Mouse (Mus musculus) ES-Bruce4 (cell line): ENCODE data around the gene Unc93b1. TPM values are rescaled to one million over a fixed set of nuclear protein-coding genes. Genes with fewer than 3 reads are reported as not detected.

Experiments used
- H3K27ac ChIP-seq: 2 replicates; pipeline ENCODE4 v1.5.1; 2012; ENCODE audit warnings: low read length, inconsistent platforms; ENCODE audit not compliant: insufficient read depth
- H3K27me3 ChIP-seq: 2 replicates; pipeline ENCODE4 v1.6.1; 2012; ENCODE audit warnings: mild to moderate bottlenecking, low read length, inconsistent platforms; ENCODE audit not compliant: control insufficient read depth, poor library complexity, insufficient read depth, severe bottlenecking
- H3K36me3 ChIP-seq: 2 replicates; pipeline ENCODE4 v1.6.1; 2012; ENCODE audit warnings: inconsistent platforms, mild to moderate bottlenecking, low read length, moderate library complexity; ENCODE audit not compliant: control insufficient read depth, poor library complexity, insufficient read depth, severe bottlenecking
- H3K4me1 ChIP-seq: one replicate; pipeline ENCODE4 v1.8.1; 2011; ENCODE audit warnings: low read length; ENCODE audit not compliant: control insufficient read depth, insufficient read depth
- H3K4me3 ChIP-seq: 2 replicates; pipeline ENCODE4 v1.5.1; 2011; ENCODE audit warnings: low read depth, mild to moderate bottlenecking, low read length
- H3K9ac ChIP-seq: 2 replicates; pipeline ENCODE4 v1.6.1; 2012; ENCODE audit warnings: low read depth, mild to moderate bottlenecking, inconsistent platforms; ENCODE audit not compliant: poor library complexity, severe bottlenecking
- H3K9me3 ChIP-seq: replicated peaks from 2 replicates; pipeline ENCODE4 v1.6.1; 2012; ENCODE audit warnings: mild to moderate bottlenecking, low read length, inconsistent platforms; ENCODE audit not compliant: control insufficient read depth, poor library complexity, insufficient read depth, severe bottlenecking
- CTCF ChIP-seq: IDR thresholded peaks from one replicate; pipeline ENCODE4 v1.8.1; 2011; ENCODE audit warnings: low read depth, low read length
- EP300 ChIP-seq: IDR thresholded peaks from 2 replicates; pipeline ENCODE4 v1.6.1; 2011; ENCODE audit warnings: low read depth, low read length; ENCODE audit not compliant: insufficient read depth
- POLR2A ChIP-seq: IDR thresholded peaks from one replicate; pipeline ENCODE4 v1.8.1; 2011; ENCODE audit warnings: low read length; ENCODE audit not compliant: insufficient read depth
- polyA plus RNA-seq: library from polyadenylated mRNA; stranded (reverse); fragments of >200 nt; gene quantifications from 2 replicates; pipeline ENCODE4 v1.2.4, GENCODE M21; 2011; ENCODE audit warnings: low read depth; ENCODE audit not compliant: missing spikeins, insufficient read depth, insufficient read length

The Unc93b1 gene
- polyA plus RNA-seq, 1 experiment: 13.5 TPM

DNA sequence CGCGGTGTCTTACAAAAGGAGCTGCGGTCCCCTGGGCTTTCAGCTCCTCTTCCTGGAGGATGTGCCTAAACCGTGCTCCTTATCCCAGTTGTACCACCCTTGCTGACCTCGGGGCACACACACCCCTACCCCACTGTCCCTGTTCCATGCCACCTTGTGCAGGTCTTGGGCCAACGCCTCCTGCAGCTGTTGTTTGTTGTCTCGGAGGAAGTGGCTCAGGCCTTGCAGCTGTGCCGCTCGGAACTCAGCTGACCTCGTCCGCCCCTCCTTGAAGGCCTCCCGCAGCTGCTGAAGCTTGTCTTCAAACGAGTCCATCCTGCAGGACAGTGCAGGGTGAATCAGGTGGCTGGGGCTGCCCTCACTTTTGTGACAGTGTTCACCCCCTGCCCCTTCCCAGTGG is 11.4 kb upstream of the Unc93b1 start:
- H3K9ac ChIP-seq: no peak overlapping the region
- no peaks in the 10 kb centered on the region for H3K36me3 ChIP-seq
- no peak for TF ChIP-seq EP300
- no peak for TF ChIP-seq POLR2A
- no peak for TF ChIP-seq CTCF
- no peaks in the 10 kb centered on the region for H3K9me3 ChIP-seq
- H3K4me3 ChIP-seq: no peak overlapping the region
- no peak overlapping the region for H3K27ac ChIP-seq
- peaks cover 6% of the 10 kb centered on the region for H3K4me1 ChIP-seq
- no peaks in the 10 kb centered on the region for H3K27me3 ChIP-seq

DNA sequence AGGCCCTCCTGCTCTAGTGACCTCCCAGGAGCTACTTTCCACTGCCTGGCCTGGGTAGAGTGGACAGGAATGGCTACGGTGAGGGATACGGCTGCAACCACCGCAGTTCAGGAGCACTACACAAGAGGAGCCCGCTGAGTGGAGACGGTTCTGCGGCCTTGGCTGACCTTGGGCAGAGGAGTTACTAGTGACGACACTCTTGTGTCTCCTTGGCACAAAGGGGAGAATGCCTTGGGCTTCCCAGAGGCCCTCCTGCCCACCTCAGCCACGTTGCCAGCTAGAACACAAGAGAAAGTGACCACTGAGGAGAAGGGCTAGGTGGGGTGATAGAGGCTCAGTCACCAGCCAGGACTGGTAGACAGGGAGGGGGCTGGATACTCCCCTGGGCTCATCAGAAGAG is 10.8 kb upstream of the Unc93b1 start:
- H3K27ac ChIP-seq: no peak overlapping the region

DNA sequence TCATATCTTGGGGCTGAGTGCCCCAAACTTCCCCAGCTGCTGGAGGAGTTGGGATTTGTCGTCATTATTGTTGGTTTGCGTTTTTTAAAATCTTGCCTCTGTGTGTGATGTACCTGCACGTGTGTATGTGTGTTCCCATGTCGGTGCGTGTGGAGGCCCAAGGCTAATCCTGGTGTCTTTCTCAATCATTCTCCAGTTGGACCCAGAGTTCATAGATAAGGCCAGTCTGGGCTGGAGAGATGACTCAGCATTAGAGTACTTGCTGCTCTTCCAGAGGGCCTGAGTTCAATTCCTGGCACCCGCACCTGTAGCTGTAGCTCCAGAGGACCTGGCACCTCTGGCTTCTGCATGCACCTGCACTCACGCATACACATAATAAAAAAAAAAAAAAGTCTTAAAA is 10.1 kb upstream of the Unc93b1 start:
- no peak overlapping the region for H3K27ac ChIP-seq
- no peak overlapping the region for H3K4me3 ChIP-seq
- H3K9ac ChIP-seq: no peak overlapping the region
- H3K27me3 ChIP-seq: no peaks in the 10 kb centered on the region
- H3K36me3 ChIP-seq: no peaks in the 10 kb centered on the region
- no peaks in the 10 kb centered on the region for H3K9me3 ChIP-seq
- TF ChIP-seq EP300 (no peak), POLR2A (no peak), CTCF (no peak)
- H3K4me1 ChIP-seq: peaks cover 6% of the 10 kb centered on the region

More for the DNA sequence above, 10.8 kb upstream of the Unc93b1 start:
- no peak overlapping the region for H3K4me3 ChIP-seq
- H3K9me3 ChIP-seq: no peaks in the 10 kb centered on the region
- TF ChIP-seq POLR2A: no peak
- no peak for TF ChIP-seq CTCF
- no peak for TF ChIP-seq EP300
- no peaks in the 10 kb centered on the region for H3K36me3 ChIP-seq
- H3K27me3 ChIP-seq: no peaks in the 10 kb centered on the region
- peaks cover 6% of the 10 kb centered on the region for H3K4me1 ChIP-seq
- no peak overlapping the region for H3K9ac ChIP-seq

DNA sequence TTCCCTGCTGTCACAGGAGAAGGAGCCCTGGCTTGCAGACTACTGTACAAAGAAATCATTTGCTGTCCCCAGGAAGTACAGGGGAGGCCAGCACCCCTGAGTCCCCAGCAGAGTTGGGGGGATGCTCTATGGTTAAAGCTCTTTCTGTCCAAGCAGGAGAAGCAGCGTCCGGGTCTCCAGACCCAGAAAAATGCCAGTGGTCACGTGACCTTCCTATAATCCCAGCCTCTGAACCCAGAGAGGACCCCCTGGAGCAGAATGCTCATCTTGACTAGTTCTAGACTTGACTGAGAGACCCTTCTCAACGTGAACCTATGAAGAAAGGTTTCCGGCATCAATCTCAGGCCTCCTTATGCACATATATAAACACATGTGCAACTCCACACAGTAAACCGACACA is 9.1 kb upstream of the Unc93b1 start:
- no peak overlapping the region for H3K9ac ChIP-seq
- no peak overlapping the region for H3K27ac ChIP-seq
- no peaks in the 10 kb centered on the region for H3K9me3 ChIP-seq
- no peaks in the 10 kb centered on the region for H3K36me3 ChIP-seq
- H3K4me1 ChIP-seq: peaks cover 6% of the 10 kb centered on the region
- no peak overlapping the region for H3K4me3 ChIP-seq
- TF ChIP-seq CTCF (no peak), POLR2A (no peak), EP300 (no peak)
- H3K27me3 ChIP-seq: no peaks in the 10 kb centered on the region

DNA sequence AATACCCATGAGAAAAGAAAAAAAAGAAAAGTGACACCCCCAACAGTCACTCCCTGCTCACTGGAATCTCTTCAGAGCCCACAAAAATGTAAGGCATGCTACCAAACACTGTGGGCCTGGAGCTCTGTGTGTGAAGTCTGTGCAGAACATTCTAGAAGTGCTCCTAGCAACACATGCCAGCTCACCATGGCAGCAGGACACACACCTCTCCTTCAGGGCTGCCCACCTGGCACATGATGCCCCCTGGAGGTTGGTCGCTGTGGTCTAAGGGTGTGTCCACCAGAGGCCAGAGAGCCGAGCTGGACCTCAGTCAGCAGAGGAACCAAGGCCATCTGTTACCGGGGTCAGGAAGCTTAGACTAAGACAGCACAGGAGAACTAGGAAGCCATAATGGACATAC is 8.7 kb upstream of the Unc93b1 start:
- TF ChIP-seq POLR2A (no peak), EP300 (no peak), CTCF (no peak)
- Histone ChIP-seq H3K9ac (no peak overlapping the region), H3K4me1 (peaks cover 6% of the 10 kb centered on the region), H3K9me3 (no peaks in the 10 kb centered on the region), H3K4me3 (no peak overlapping the region), H3K36me3 (no peaks in the 10 kb centered on the region), H3K27ac (no peak overlapping the region), H3K27me3 (no peaks in the 10 kb centered on the region)

DNA sequence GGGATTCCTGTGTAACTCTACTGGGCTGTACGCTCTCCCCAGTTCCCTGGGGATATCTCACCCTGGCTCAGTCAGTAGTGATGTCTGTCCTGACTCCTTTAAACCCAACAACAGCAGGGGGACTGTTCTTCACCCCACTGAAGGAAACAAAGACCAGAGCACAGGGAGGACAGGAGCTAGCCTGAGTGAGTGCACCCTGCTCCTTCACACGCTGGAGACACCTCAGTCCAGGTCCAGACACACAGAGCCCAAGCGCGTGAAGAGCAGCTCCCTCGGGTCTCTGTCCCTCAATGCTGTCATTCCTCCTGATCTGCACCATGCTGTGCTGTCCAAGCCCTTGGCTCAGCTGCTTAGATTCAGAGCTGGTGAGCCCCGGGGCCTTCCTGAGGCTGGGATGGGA is 8.3 kb upstream of the Unc93b1 start:
- TF ChIP-seq POLR2A (no peak), EP300 (no peak), CTCF (no peak)
- Histone ChIP-seq H3K27ac (no peak overlapping the region), H3K4me3 (no peak overlapping the region), H3K27me3 (no peaks in the 10 kb centered on the region), H3K4me1 (peaks cover 6% of the 10 kb centered on the region), H3K9ac (no peak overlapping the region), H3K36me3 (no peaks in the 10 kb centered on the region), H3K9me3 (no peaks in the 10 kb centered on the region)
